Mouse (Mus musculus): ENCODE results near the gene Gstp2.
A peak's percentile ranks its signal among the peaks of the same experiment; 100 is the strongest.

Gene Gstp2

DNA sequence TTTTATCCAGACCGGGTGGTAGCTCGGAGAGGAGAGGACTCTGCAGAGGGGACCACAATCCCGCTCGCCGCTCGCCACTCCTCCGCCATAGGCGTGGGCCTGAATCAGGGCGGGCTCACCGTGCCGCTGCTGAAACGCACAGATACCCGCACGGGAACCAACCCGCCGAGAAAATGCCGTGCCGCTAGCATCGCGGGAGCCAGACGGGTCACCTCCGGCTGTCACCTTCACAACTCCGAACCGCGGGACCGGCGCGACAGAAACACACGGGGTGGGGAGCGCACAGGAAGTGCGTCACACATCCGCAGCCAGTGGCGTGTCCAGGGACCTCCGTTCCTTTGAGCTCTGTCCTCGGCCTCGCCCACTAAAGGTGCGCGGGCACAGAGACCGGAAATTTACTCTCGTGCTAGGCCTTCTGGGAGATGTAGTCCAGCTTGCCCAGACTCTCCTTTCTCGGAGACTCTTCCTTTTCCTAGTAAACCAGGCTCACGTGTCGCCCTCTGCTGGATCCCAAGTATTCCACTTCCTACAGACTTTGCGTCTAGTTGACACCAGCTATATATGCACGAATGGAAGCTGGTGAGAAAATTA lies 33.3 kb downstream of the Gstp2 start, which contains the start of gene Ndufv1:
TSS of gene Ndufv1 (minus strand) at position 375 of the 591 bp plus-strand sequence.
- DNase-seq (ENCODE audit: low spot score in 2 of 2) = peak; percentile 93 to 95

DNA sequence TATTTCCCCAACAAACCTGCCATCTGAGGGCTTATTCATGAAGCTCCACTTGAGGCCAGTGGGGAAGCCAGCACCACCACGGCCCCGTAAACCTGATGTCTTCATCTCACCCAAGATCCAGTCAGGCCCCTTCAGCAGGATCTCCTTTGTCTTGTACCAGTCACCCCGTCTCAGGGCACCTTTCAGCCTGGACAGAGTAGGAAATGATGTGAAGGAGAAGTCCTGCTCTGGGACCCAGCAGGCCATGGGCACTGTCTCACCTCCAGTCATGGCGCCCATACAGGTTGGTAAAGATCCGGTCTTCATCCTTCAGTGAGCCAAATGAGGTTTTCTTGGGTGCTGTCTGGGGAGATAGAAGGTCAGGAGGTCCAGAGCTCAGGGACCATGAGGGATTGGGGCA lies 34.7 kb downstream of the Gstp2 start:
- no peak for DNase-seq (ENCODE audit: low spot score in 2 of 2)

DNA sequence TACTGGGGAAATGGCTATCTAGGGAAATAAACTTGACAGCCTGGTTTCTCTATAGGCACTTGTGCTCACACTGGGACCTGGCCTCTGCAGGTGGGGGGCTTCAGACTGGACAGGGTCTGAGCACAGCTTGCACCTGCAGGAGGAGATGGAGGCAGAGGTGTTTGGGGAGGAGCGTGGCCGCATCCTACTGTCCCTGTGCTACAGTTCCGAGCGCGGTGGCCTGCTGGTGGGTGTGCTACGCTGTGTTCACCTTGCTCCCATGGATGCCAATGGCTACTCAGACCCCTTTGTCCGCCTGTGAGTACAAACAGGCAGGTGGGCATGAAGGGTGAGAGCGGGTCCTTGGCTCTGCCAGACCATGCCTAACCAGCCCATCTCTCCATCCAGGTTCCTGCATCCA lies 39.9 kb downstream of the Gstp2 start:
- no peak for DNase-seq (ENCODE audit: low spot score in 2 of 2)

DNA sequence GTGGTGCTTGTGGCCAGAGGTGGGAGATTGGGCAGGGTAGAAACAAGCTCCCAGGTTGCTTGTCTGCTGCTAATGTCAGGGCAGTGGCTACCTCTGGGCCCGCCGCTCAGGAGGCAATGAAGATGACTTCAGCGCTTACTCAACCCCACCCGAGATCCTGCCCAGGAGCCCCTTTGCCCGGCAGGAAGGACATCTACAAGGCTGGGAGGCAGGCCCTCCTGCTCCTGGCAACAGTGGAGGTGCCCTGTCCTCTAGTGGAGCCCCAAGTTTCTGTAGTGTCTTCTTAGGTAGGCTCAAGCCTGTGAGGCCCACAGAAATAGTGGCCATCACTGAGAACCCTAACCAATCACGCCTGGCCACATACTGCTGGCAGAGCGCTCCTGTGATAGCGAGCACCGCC lies 40.7 kb downstream of the Gstp2 start:
- DNase-seq (ENCODE audit: low spot score in 2 of 2) = peak in 1 of 2 experiments; percentile 10

DNA sequence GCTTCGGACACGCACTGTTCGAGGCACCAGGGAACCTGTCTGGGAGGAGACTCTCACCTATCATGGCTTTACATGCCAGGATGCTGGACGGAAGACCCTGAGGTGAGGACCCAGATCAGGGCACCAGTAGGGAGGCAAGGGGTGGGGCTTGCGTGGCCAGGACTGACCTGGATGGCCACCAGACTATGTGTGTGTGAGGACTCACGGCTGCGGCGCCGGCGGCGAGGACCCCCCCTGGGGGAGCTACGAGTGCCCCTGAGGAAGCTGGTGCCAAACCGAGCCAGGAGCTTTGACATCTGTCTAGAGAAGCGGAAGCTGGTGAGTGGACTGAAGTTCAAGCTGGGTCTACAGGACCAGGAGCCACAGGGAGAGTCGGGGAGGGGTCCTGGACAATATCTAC lies 41.5 kb downstream of the Gstp2 start:
- DNase-seq (ENCODE audit: low spot score in 2 of 2) = no peak

DNA sequence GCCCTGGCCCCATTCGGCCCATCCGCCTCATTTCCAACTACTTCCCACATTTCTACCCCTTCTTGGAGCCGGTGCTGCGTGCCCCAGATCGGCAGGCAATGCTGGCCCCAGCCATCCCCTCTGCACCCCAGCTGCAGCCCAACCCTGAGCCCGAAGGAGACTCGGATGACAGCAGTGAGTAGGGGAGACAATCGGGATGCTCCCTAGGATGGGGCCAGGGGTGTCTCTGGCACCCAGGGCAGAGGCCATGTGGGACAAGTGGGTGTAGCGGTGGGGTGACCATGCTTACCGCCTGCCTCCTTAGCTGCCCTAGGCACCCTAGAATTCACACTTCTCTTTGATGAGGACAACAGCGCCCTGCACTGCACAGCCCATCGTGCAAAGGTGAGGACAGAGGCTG lies 42.2 kb downstream of the Gstp2 start:
- DNase-seq (ENCODE audit: low spot score in 2 of 2) = no peak

DNA sequence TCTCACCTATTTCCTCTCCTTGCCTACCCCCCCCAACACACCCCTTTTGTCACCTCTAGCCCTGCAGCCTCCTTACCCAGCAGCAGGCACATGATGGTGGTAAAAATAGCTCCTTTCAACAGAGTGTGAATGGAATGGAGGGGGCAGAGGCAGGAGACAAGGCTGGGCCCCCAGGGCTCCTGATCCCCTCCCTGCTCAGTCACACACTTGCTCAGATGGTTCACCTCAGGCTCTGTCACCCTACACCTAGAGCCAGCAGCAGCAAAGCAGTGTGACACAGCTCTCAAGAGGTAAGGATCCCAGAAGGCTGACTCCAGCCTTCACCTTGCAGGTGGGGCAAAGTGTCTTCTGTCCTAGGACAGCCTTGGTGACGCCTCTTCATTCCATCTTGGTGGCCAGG lies 42.7 kb downstream of the Gstp2 start, which contains the start of gene Doc2g:
TSS of gene Doc2g (plus strand) at position 202 of the 400 bp plus-strand sequence.
- DNase-seq (ENCODE audit: low spot score in 2 of 2) = no peak

DNA sequence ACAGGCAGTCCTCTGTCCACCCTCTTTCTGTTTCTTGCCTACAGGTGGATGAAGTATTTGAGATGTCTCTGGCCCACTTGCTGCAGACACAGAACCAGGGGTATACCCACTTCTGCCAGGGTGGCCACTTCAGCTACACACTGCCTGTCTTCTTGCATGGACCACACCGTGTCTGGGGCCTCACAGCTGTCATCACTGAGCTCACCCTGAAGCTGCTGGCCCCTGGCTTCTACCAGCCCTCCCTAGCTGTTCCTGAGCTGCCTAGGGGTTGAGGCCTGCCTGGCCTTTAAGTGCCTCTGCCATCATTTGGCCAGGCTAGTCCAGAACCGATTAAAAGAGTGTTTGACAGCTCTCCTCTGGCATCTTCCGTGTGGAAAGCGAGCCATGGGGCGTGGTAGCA lies 44.1 kb downstream of the Gstp2 start:
- peak in 1 of 2 experiments; percentile 64 for DNase-seq (ENCODE audit: low spot score in 2 of 2)

DNA sequence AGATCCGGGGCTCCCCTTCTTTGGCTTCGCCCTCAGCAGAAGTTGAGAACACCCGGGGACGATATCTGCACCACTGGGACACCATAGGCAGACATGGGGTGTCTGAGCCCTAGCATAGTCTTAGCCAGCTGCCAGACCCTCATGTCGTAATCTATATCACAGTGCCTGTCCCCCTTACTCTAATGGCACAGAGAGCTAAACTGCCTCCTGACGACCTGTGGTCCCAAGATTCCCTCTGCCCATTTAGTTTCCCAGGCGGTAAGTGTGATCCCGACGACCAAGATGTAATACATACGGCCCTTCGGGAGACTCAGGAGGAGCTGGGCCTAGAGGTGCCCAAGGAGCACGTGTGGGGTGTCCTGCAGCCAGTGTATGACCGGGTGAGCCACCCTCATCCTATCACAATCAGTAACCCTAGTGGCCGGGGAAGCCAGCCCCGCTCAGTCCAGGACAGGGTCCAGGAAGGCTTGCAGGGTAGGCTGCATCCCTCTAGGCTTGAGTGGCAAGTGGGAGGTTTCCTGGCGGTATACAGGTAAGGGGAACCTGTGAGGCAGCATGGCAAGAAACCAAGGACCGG lies 44.8 kb downstream of the Gstp2 start:
- peak in 1 of 2 experiments; percentile 67 for DNase-seq (ENCODE audit: low spot score in 2 of 2)

DNA sequence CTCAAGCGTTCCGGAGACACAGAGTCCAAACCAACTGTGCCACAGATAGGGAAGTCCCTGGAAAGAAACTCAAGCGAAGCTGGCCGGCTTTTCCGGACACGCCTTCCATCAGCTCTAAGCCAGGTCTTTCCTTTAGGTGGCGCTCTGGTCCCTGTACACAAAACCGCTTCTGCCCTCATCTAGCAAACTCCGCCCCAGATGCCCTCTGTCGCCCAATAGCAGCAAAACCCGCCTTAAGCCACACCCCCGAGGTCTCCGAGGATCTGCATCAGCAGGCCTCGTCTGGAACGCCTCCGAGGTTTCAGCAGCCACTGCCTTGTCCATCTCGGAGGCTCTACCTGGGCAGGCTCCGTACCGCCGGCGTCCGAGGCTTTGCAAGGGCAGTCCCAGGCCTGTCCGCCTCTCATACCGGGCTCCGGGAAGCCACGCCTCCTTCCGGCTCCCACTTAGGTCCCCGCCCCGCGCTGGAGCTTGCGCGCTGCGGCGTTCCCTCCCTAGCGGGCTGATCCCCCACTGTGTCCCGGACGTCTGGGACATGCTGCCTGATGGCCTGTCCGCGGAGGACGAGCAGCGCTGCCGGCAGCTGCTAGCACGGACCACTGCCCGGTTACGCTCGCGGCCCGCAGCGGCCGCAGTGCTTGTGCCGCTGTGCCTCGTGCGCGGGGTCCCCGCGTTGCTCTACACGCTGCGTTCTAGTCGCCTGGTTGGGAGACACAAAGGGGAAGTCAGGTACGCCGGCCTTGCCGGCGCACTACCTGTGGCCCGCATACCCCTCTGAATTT lies 45.5 kb downstream of the Gstp2 start, which contains the start of the genes Nudt8 and Gm49405:
TSS of gene Nudt8 (plus strand) at position 462 of the 782 bp plus-strand sequence.
TSS of gene Gm49405 (plus strand) at position 508 of the 782 bp plus-strand sequence.
- DNase-seq (ENCODE audit: low spot score in 2 of 2) = peak; percentile 96

DNA sequence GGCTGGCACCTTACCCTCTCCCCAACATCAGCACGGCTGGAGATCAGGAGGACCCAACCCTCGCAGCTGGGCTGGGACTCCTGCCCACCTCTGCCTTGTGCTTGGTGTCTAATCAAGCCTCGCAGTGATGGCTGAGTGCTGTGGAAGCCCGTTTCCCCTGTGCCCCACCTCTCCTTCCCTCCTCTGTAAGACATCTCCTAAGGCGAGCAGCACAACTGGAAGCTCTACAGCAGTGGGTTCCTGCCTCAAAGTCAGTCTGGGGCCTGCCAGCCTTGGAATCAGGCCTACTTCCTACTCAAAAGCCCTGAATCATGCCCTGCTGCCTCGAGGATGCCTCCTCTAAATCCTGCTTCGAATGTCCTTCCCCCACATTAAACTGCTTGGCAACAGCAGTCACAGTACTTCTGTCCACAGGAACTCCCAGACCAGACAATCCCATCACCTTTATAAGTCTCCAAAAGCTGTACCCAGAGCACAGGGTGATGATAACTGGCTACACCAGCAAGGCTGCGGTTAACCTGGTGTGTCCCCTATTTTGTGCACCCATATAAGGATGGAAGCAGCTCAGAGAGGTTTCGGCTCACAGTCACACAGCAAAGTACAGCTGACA lies 46.6 kb downstream of the Gstp2 start:
- DNase-seq (ENCODE audit: low spot score in 2 of 2) = no peak

DNA sequence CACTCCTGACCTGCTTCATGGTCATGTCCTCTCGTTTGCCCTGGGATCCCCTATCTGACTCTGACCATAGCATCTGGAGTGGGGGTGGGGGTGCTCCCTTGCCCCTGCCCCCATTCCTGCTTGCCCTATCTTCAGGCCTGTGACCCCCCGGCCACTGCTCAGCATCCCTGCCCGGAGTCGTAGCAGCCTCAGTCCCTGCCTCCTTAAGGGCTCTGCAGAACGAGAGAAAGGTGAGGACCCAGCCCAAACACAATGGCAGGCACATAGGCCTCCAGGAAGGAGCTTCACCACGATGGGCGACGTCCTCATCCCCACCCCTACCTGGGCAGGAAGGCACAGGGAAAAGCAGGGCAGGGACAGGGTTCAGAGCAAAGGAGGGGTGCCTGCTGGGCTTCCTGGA lies 47.5 kb downstream of the Gstp2 start:
- no peak for DNase-seq (ENCODE audit: low spot score in 2 of 2)

DNA sequence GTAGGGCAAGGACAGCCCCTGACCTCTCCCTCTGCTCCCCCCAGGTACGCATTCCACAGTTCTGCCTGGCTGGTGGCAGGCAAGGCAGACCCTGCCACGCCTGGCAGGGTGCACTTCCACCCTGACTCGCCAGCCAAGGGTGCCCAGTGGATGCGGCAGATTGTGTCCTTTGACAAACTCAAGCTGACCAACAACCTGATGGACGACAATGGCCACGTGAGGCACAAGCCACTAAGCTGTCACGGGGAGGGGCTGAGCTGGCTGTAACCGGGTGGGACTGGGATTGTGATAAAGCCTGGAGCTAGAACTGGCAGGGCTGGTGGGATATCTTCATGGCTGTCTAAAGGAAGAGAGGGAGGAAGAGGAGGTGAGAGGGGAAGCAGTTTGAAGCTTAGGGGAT lies 48.6 kb downstream of the Gstp2 start:
- DNase-seq (ENCODE audit: low spot score in 2 of 2) = no peak

DNA sequence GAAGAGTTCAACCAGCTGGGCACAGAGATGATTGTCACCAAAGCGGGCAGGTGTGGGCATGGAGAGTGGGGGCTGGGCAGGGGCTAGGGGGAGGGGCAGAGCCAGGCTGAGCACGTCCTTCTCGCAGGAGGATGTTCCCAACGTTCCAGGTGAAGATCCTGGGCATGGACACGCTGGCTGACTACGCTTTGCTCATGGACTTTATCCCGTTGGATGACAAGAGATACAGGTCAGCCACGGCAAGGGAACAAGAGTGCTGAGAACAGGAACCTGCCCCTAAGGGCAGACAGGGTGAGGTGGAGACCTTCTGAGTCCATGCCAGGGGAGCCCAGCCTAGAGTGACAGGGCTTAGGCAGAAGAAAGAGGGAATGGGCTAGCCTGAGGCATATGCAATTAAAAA lies 49.1 kb downstream of the Gstp2 start:
- DNase-seq (ENCODE audit: low spot score in 2 of 2) = no peak

DNA sequence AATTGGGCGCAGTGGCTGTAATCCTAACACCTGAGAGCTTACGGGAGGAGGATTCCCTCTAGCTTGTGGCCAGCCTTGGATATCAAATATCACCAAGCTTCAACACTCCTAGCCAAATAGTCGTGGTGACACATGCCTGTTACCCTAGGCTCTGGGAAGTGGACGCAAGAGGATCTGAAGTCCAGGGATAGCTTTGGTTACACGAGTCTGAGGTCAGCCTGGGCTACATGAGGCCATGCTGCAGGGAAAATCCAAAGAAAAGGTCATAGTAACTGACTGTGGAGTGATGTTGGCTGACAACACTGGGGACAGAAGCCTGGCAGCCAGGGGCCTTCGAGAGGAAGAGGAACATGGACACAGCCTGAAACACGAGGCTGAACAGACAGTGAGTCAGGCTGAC lies 49.7 kb downstream of the Gstp2 start:
- DNase-seq (ENCODE audit: low spot score in 2 of 2) = no peak

DNA sequence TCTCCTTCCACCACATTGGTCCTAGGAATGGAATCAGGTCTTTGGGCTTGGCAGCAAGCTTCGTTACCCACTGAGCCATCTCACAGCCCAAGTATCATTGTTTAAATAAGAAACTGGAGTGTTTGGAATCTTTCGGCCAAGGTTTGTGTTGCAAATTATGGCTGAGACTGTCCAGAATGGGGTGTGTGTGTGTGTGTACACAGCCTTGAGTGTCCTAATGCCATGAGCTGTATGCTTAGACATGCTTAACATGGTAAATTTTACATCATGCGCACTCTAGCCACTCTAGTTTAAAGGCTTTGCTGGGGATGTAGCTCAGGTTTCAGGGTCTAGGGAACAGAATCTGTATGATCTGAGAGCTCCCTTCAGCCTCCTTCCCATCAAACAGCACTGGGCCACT lies 50.3 kb downstream of the Gstp2 start:
- no peak for DNase-seq (ENCODE audit: low spot score in 2 of 2)

DNA sequence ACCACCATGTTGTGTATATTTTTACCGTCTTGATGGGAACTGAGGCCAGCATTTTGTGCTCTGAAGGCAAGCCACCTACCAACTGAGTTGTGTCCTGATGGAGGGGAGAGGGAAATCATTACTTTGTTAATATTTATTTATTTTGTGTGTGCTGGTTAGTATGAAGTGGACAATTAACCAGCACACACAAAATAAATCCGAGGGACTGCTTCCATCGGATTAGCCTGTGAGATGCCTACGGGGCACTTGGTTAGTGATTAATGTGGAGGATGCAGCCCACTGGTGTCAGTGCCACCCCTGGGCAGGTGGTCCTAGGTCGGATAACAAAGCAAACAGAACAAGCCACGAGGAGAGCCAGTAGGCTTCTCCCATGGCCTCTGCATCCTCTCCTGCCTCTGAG lies 50.9 kb downstream of the Gstp2 start:
- DNase-seq (ENCODE audit: low spot score in 2 of 2) = no peak

DNA sequence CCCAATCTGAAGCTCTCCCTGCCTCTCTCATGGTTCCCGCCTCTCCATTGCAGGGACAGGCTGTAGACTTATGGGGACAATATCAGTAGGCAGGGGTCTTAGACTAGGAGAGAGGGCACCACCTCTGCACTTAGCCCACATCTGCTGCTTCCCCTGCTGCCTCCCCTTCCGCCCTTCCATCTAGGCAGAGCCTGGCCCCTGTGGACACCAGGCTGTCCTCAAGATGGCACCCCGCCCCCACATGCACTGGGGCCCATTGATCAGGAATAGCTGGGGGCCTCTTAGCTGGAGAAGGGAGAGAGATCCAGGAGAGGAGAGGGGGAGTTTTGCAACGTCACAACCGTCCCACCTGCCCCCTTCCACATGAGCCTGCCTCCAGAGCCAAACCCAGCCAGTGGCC lies 53.4 kb downstream of the Gstp2 start, which contains the start of gene Tbx10:
TSS of gene Tbx10 (plus strand) at position 337 of the 400 bp plus-strand sequence.
- no peak for DNase-seq (ENCODE audit: low spot score in 2 of 2)

DNA sequence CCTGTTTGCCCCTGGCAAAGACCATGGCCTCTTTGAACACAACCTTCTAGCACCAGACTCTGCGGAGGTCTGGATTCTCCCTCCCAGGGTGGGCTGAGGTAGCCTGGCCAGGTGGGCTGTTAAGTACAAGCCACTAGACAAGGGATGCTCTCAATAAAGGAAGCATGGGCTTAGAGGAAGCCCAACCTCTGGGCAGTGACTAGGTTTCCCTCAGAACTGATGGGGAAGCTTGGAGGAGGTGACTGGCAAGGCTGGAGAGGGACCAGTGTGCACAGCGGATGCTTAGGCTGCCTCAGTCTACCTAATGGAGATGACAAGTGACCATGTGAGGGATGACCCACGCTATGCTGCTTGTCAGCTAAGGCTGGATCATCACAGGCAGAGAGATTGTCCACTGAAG lies 53.9 kb downstream of the Gstp2 start:
- no peak for DNase-seq (ENCODE audit: low spot score in 2 of 2)

DNA sequence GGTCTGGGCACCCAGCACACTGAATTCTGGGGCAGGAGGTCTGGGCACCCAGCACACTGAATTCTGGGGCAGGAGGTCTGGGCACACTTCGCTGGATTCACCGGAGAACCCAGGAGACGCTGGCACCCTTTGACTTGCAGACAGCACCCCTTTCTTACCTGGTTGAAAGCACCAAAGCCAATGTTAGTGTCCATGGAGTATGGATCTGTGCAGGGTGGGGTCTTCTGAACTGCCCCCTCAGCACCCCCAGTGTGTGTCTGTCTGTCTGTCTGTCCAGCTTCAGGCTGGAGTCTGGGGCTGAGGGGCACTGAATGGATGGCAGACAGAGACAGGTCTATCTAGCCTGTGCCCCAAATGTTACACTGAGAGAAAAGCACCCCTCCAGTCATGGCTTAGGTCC lies 54.3 kb downstream of the Gstp2 start:
- DNase-seq (ENCODE audit: low spot score in 2 of 2) = no peak

DNA sequence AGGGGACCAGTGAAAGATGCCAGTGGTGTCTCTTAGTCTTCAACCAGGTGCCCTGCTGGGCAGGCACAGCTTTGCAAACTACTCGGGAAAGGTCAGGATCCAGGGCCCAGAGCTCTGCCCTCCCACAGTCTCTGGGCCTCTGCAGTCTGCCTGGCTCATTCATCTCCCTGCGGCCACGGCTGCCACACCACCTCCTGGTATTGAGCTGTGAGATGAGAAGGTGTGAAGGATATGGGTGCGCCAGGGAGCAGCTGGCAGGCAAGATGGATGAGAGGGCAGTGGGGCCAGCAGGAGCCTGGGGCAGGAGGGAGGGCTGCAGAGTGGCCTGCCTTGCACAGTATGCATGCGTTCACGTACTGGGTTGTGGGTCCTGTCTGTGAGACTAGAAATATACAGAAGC lies 55.0 kb downstream of the Gstp2 start:
- no peak for DNase-seq (ENCODE audit: low spot score in 2 of 2)

Measured in spleen, postnatal 4 days (tissue).